Mouse (Mus musculus) stomach, embryonic 14.5 days (tissue): Measurements from ENCODE around the gene Gm20388. TPM values are rescaled to one million over a fixed set of nuclear protein-coding genes. Genes with fewer than 3 reads are reported as not detected.

Experiments used
- ATAC-seq: fragments of 200-750 bp; cut with Nextera tagmentation; 2 replicates; pipeline ENCODE4 v1.8.0; 2017; ENCODE audit warnings: low read depth, moderate TSS enrichment; ENCODE audit not compliant: insufficient number of reproducible peaks, insufficient read depth, low FRiP score
- H3K27ac ChIP-seq: fragments of 300-500 bp; sonication (generic); 2 replicates; pipeline ENCODE4 v1.5.1; 2014; ENCODE audit warnings: mild to moderate bottlenecking, low read length, moderate library complexity, mixed read lengths
- H3K27me3 ChIP-seq: fragments of 300-500 bp; sonication (generic); 2 replicates; pipeline ENCODE4 v1.6.1; 2014; ENCODE audit warnings: low read length, control low read depth, mixed read lengths; ENCODE audit not compliant: control insufficient read depth, insufficient read depth
- H3K36me3 ChIP-seq: fragments of 300-500 bp; sonication (generic); 2 replicates; pipeline ENCODE4 v1.6.1; 2014; ENCODE audit warnings: mild to moderate bottlenecking, control low read depth, low read length, moderate library complexity, mixed read lengths; ENCODE audit not compliant: control insufficient read depth, insufficient read depth
- H3K4me1 ChIP-seq: fragments of 300-500 bp; sonication (generic); 2 replicates; pipeline ENCODE4 v1.6.1; 2014; ENCODE audit warnings: low read length, control low read depth, mixed read lengths; ENCODE audit not compliant: control insufficient read depth, insufficient read depth
- H3K4me2 ChIP-seq: fragments of 300-500 bp; sonication (generic); replicated peaks from 2 replicates; pipeline ENCODE4 v1.6.1; 2014; ENCODE audit warnings: low read depth, low read length, control low read depth
- H3K4me3 ChIP-seq: fragments of 300-500 bp; sonication (generic); 2 replicates; pipeline ENCODE4 v1.5.1; 2014; ENCODE audit warnings: low read depth, low read length, control low read depth
- H3K9ac ChIP-seq: fragments of 300-500 bp; sonication (generic); replicated peaks from 2 replicates; pipeline ENCODE4 v1.6.1; 2014; ENCODE audit warnings: low read depth, mild to moderate bottlenecking, control low read depth, low read length, moderate library complexity, mixed read lengths
- H3K9me3 ChIP-seq: fragments of 300-500 bp; sonication (generic); 2 replicates; pipeline ENCODE4 v1.6.1; 2016; ENCODE audit warnings: low read depth, low read length, control low read depth; ENCODE audit not compliant: control insufficient read depth
- WGBS: fragments of 180-500 bp; shearing (Covaris S2); extraction: QIAGEN DNeasy Blood & Tissue Kit; methylation state at CpG from one replicate; pipeline ENCODE4 v1.1.7; 2014; 5-methylcytosine and 5-hydroxymethylcytosine counted together
- polyA plus RNA-seq: library from polyadenylated mRNA; unstranded; fragments of >200 nt; fragmentation: Nextera tagmentation; extraction: Ambion mirVana; gene quantifications from 2 replicates; pipeline ENCODE4 v1.2.1, GENCODE M21; 2014

Gene Gm20388
- polyA plus RNA-seq, 1 experiment from 2014 or later: 11.4 TPM

GRCm38 (mm10) chr8:122144729-122145311 is 2234.2 kb downstream of the Gm20388 start:
- Histone ChIP-seq H3K4me3 (no peak overlapping the region), H3K4me2 (no peak overlapping the region), H3K9ac (no peak overlapping the region), H3K27me3 (no peaks in the 10 kb centered on the region), H3K36me3 (no peaks in the 10 kb centered on the region), H3K9me3 (no peaks in the 10 kb centered on the region), H3K4me1 (no peaks in the 10 kb centered on the region), H3K27ac (no peak overlapping the region)
- WGBS: 70% methylated on average over 11 of the region's 11 CpGs
- ATAC-seq: no peak

- Histone ChIP-seq H3K4me1 (no peaks in the 10 kb centered on the region), H3K9me3 (no peaks in the 10 kb centered on the region), H3K4me3 (no peak overlapping the region), H3K9ac (no peak overlapping the region), H3K27me3 (no peaks in the 10 kb centered on the region), H3K4me2 (no peak overlapping the region), H3K36me3 (no peaks in the 10 kb centered on the region), H3K27ac (no peak overlapping the region)
- WGBS: 73% methylated on average over 4 of the region's 4 CpGs
- no peak for ATAC-seq
Measured at GRCm38 (mm10) chr8:122149045-122149444, 2238.4 kb downstream of the Gm20388 start.

GRCm38 (mm10) chr8:122149606-122150005 is 2239.0 kb downstream of the Gm20388 start:
- H3K4me1 ChIP-seq: no peaks in the 10 kb centered on the region
- H3K4me3 ChIP-seq: no peak overlapping the region
- H3K27me3 ChIP-seq: no peaks in the 10 kb centered on the region
- H3K36me3 ChIP-seq: no peaks in the 10 kb centered on the region
- H3K9ac ChIP-seq: no peak overlapping the region
- H3K4me2 ChIP-seq: no peak overlapping the region
- no peak overlapping the region for H3K27ac ChIP-seq
- H3K9me3 ChIP-seq: no peaks in the 10 kb centered on the region
- 84% methylated on average over 8 of the region's 8 CpGs for WGBS
- no peak for ATAC-seq

GRCm38 (mm10) chr8:122151541-122151940 is 2240.9 kb downstream of the Gm20388 start:
- ATAC-seq: no peak
- Histone ChIP-seq H3K27me3 (no peaks in the 10 kb centered on the region), H3K4me2 (no peak overlapping the region), H3K9ac (no peak overlapping the region), H3K4me3 (no peak overlapping the region), H3K27ac (no peak overlapping the region), H3K4me1 (no peaks in the 10 kb centered on the region), H3K36me3 (no peaks in the 10 kb centered on the region), H3K9me3 (no peaks in the 10 kb centered on the region)
- 71% methylated on average over 3 of the region's 3 CpGs for WGBS

GRCm38 (mm10) chr8:122155082-122155643 is 2244.5 kb downstream of the Gm20388 start:
- Histone ChIP-seq H3K4me1 (no peaks in the 10 kb centered on the region), H3K4me2 (no peak overlapping the region), H3K4me3 (no peak overlapping the region), H3K27me3 (no peaks in the 10 kb centered on the region), H3K9ac (no peak overlapping the region), H3K9me3 (no peaks in the 10 kb centered on the region), H3K27ac (no peak overlapping the region), H3K36me3 (no peaks in the 10 kb centered on the region)
- ATAC-seq: no peak
- 43% methylated on average over 10 of the region's 10 CpGs for WGBS

GRCm38 (mm10) chr8:122155964-122156363 is 2245.3 kb downstream of the Gm20388 start:
- no peak overlapping the region for H3K27ac ChIP-seq
- H3K4me1 ChIP-seq: no peaks in the 10 kb centered on the region
- H3K27me3 ChIP-seq: no peaks in the 10 kb centered on the region
- H3K9me3 ChIP-seq: no peaks in the 10 kb centered on the region
- ATAC-seq: no peak
- H3K9ac ChIP-seq: no peak overlapping the region
- 91% methylated on average over 9 of the region's 9 CpGs for WGBS
- H3K4me2 ChIP-seq: no peak overlapping the region
- H3K36me3 ChIP-seq: no peaks in the 10 kb centered on the region
- no peak overlapping the region for H3K4me3 ChIP-seq

GRCm38 (mm10) chr8:122157689-122158088 is 2247.0 kb downstream of the Gm20388 start:
- Histone ChIP-seq H3K27ac (no peak overlapping the region), H3K4me2 (no peak overlapping the region), H3K9me3 (no peaks in the 10 kb centered on the region), H3K4me1 (no peaks in the 10 kb centered on the region), H3K4me3 (no peak overlapping the region), H3K9ac (no peak overlapping the region), H3K27me3 (no peaks in the 10 kb centered on the region), H3K36me3 (no peaks in the 10 kb centered on the region)
- no peak for ATAC-seq
- 53% methylated on average over 12 of the region's 12 CpGs for WGBS

GRCm38 (mm10) chr8:122160165-122160564 is 2249.5 kb downstream of the Gm20388 start:
- WGBS: 80% methylated on average over 5 of the region's 5 CpGs
- no peak overlapping the region for H3K27ac ChIP-seq
- no peaks in the 10 kb centered on the region for H3K9me3 ChIP-seq
- H3K36me3 ChIP-seq: no peaks in the 10 kb centered on the region
- no peaks in the 10 kb centered on the region for H3K4me1 ChIP-seq
- H3K4me2 ChIP-seq: no peak overlapping the region
- no peak overlapping the region for H3K9ac ChIP-seq
- no peak overlapping the region for H3K4me3 ChIP-seq
- no peaks in the 10 kb centered on the region for H3K27me3 ChIP-seq
- ATAC-seq: no peak

- H3K4me1 ChIP-seq: no peaks in the 10 kb centered on the region
- H3K9me3 ChIP-seq: no peaks in the 10 kb centered on the region
- no peak for ATAC-seq
- H3K4me3 ChIP-seq: no peak overlapping the region
- H3K27ac ChIP-seq: no peak overlapping the region
- H3K36me3 ChIP-seq: no peaks in the 10 kb centered on the region
- H3K4me2 ChIP-seq: no peak overlapping the region
- WGBS: 43% methylated on average over 8 of the region's 8 CpGs
- no peaks in the 10 kb centered on the region for H3K27me3 ChIP-seq
- H3K9ac ChIP-seq: no peak overlapping the region
Measured at GRCm38 (mm10) chr8:122162992-122163391, 2252.4 kb downstream of the Gm20388 start.
